Mouse (Mus musculus) heart, embryonic 12.5 days (tissue): ENCODE data around the gene Epor. TPM values are rescaled to one million over a fixed set of nuclear protein-coding genes. Genes with fewer than 3 reads are reported as not detected.

Experiments used
- ATAC-seq: fragments of 200-750 bp; cut with Nextera tagmentation; 2 replicates; pipeline ENCODE4 v1.8.0; 2017; ENCODE audit warnings: moderate TSS enrichment, moderate library complexity; ENCODE audit not compliant: insufficient number of reproducible peaks, low FRiP score
- H3K27ac ChIP-seq: fragments of 300-500 bp; sonication (generic); 2 replicates; pipeline ENCODE4 v1.5.1; 2016; ENCODE audit warnings: mild to moderate bottlenecking, moderate library complexity; ENCODE audit not compliant: poor library complexity, severe bottlenecking
- H3K27me3 ChIP-seq: fragments of 300-500 bp; sonication (generic); replicated peaks from 2 replicates; pipeline ENCODE4 v1.6.1; 2016; ENCODE audit warnings: mild to moderate bottlenecking, moderate library complexity
- H3K36me3 ChIP-seq: fragments of 300-500 bp; sonication (generic); 2 replicates; pipeline ENCODE4 v1.6.1; 2016; ENCODE audit warnings: mild to moderate bottlenecking, moderate library complexity
- H3K4me1 ChIP-seq: fragments of 300-500 bp; sonication (generic); replicated peaks from 2 replicates; pipeline ENCODE4 v1.6.1; 2016; ENCODE audit warnings: mild to moderate bottlenecking
- H3K4me2 ChIP-seq: fragments of 300-500 bp; sonication (generic); 2 replicates; pipeline ENCODE4 v1.6.1; 2016; ENCODE audit warnings: mild to moderate bottlenecking, moderate library complexity
- H3K4me3 ChIP-seq: fragments of 300-500 bp; sonication (generic); 2 replicates; pipeline ENCODE4 v1.5.1; 2016; ENCODE audit warnings: mild to moderate bottlenecking
- H3K9ac ChIP-seq: fragments of 300-500 bp; sonication (generic); 2 replicates; pipeline ENCODE4 v1.6.1; 2016; ENCODE audit warnings: mild to moderate bottlenecking, moderate library complexity
- H3K9me3 ChIP-seq: fragments of 300-500 bp; sonication (generic); replicated peaks from 2 replicates; pipeline ENCODE4 v1.6.1; 2016; ENCODE audit warnings: mild to moderate bottlenecking, moderate library complexity
- WGBS: fragments of 180-500 bp; shearing (Covaris S2); methylation state at CpG from one replicate; pipeline ENCODE4 v1.1.7; 2016; 5-methylcytosine and 5-hydroxymethylcytosine counted together
- polyA plus RNA-seq: library from polyadenylated mRNA; unstranded; fragments of >200 nt; fragmentation: Nextera tagmentation; extraction: Ambion mirVana; gene quantifications from 2 replicates; pipeline ENCODE4 v1.2.1, GENCODE M21; 2016

Epor gene
- polyA plus RNA-seq, 1 experiment from 2014 or later: 12.0 TPM

GRCm38 (mm10) chr9:21962416-21963059 is 768 bp downstream of the Epor start:
- Histone ChIP-seq H3K4me3 (peak overlapping the region; percentile 55), H3K27ac (peak overlapping the region; percentile 61), H3K36me3 (peaks cover 14% of the 10 kb centered on the region), H3K4me1 (peaks cover 40% of the 10 kb centered on the region), H3K4me2 (peak overlapping the region; percentile 92), H3K9me3 (no peaks in the 10 kb centered on the region), H3K9ac (peak overlapping the region; percentile 49), H3K27me3 (peaks cover 26% of the 10 kb centered on the region)
- peak; percentile 91 for ATAC-seq
- 2% methylated on average over 34 of the region's 34 CpGs for WGBS

- peak overlapping the region; percentile 92 for H3K4me2 ChIP-seq
- peaks cover 40% of the 10 kb centered on the region for H3K4me1 ChIP-seq
- ATAC-seq: no peak
- no peaks in the 10 kb centered on the region for H3K9me3 ChIP-seq
- peak overlapping the region; percentile 61 for H3K27ac ChIP-seq
- H3K4me3 ChIP-seq: peak overlapping the region; percentile 55
- peaks cover 26% of the 10 kb centered on the region for H3K27me3 ChIP-seq
- peak overlapping the region; percentile 49 for H3K9ac ChIP-seq
- H3K36me3 ChIP-seq: peaks cover 18% of the 10 kb centered on the region
- WGBS: under 1% methylated on average over 15 of the region's 15 CpGs
These were observed 1.3 kb downstream of the Epor start for GRCm38 (mm10) chr9:21962010-21962409.

GRCm38 (mm10) chr9:21961366-21961980 is 1.8 kb downstream of the Epor start:
- Histone ChIP-seq H3K9ac (peak overlapping the region; percentile 49), H3K4me1 (peaks cover 40% of the 10 kb centered on the region), H3K27ac (no peak overlapping the region), H3K4me3 (peak overlapping the region; percentile 55), H3K4me2 (peak overlapping the region; percentile 92), H3K27me3 (peaks cover 26% of the 10 kb centered on the region), H3K36me3 (peaks cover 18% of the 10 kb centered on the region), H3K9me3 (no peaks in the 10 kb centered on the region)
- 3% methylated on average over 35 of the region's 35 CpGs for WGBS
- no peak for ATAC-seq

GRCm38 (mm10) chr9:21960558-21961208 is 2.6 kb downstream of the Epor start:
- Histone ChIP-seq H3K4me1 (peaks cover 40% of the 10 kb centered on the region), H3K27ac (no peak overlapping the region), H3K27me3 (peaks cover 26% of the 10 kb centered on the region), H3K4me2 (peak overlapping the region; percentile 92), H3K4me3 (peak overlapping the region; percentile 55), H3K9ac (no peak overlapping the region), H3K36me3 (peaks cover 18% of the 10 kb centered on the region), H3K9me3 (no peaks in the 10 kb centered on the region)
- no peak for ATAC-seq
- WGBS: 19% methylated on average over 26 of the region's 26 CpGs

- peaks cover 26% of the 10 kb centered on the region for H3K27me3 ChIP-seq
- peaks cover 40% of the 10 kb centered on the region for H3K4me1 ChIP-seq
- peak overlapping the region; percentile 55; the same call in 1 of the 2 replicates for H3K4me3 ChIP-seq
- H3K4me2 ChIP-seq: peak overlapping the region; percentile 92
- no peak overlapping the region for H3K27ac ChIP-seq
- no peak overlapping the region for H3K9ac ChIP-seq
- no peaks in the 10 kb centered on the region for H3K9me3 ChIP-seq
- no peak for ATAC-seq
- peaks cover 18% of the 10 kb centered on the region for H3K36me3 ChIP-seq
- 53% methylated on average over 9 of the region's 9 CpGs for WGBS
These were observed 3.2 kb downstream of the Epor start for GRCm38 (mm10) chr9:21960135-21960534.

- Histone ChIP-seq H3K4me1 (peaks cover 40% of the 10 kb centered on the region), H3K36me3 (peaks cover 18% of the 10 kb centered on the region), H3K9ac (no peak overlapping the region), H3K9me3 (no peaks in the 10 kb centered on the region), H3K27ac (no peak overlapping the region), H3K4me3 (no peak overlapping the region), H3K4me2 (no peak overlapping the region), H3K27me3 (peaks cover 26% of the 10 kb centered on the region)
- 87% methylated on average over 7 of the region's 7 CpGs for WGBS
- ATAC-seq: no peak
These were observed 4.1 kb downstream of the Epor start for GRCm38 (mm10) chr9:21959244-21959643.

- H3K4me3 ChIP-seq: no peak overlapping the region
- H3K4me1 ChIP-seq: peaks cover 32% of the 10 kb centered on the region
- WGBS: 68% methylated on average over 5 of the region's 5 CpGs
- peaks cover 18% of the 10 kb centered on the region for H3K36me3 ChIP-seq
- no peak overlapping the region for H3K27ac ChIP-seq
- H3K27me3 ChIP-seq: peaks cover 26% of the 10 kb centered on the region
- no peak overlapping the region for H3K4me2 ChIP-seq
- no peak overlapping the region for H3K9ac ChIP-seq
- ATAC-seq: no peak
- H3K9me3 ChIP-seq: no peaks in the 10 kb centered on the region
These were observed 4.9 kb downstream of the Epor start for GRCm38 (mm10) chr9:21958372-21958771.

- H3K27ac ChIP-seq: peak within 1 kb of the TSS; percentile 91
- peaks cover 17% of the 10 kb centered on the region for H3K27me3 ChIP-seq
- peak within 1 kb of the TSS; percentile 77 for H3K4me2 ChIP-seq
- peak within 1 kb of the TSS; percentile 80 for H3K9ac ChIP-seq
- peaks cover 18% of the 10 kb centered on the region for H3K36me3 ChIP-seq
- WGBS: under 1% methylated on average over 54 of the region's 54 CpGs
- peaks cover 6% of the 10 kb centered on the region for H3K4me1 ChIP-seq
- H3K9me3 ChIP-seq: no peaks in the 10 kb centered on the region
- H3K4me3 ChIP-seq: peak within 1 kb of the TSS; percentile 82
- peak; percentile 97 for ATAC-seq
These were observed 7.6 kb downstream of the Epor start, which contains the start of gene Swsap1 for GRCm38 (mm10) chr9:21955570-21956281. Gene Swsap1 (plus strand): TSS chr9:21955755.

- peaks cover 18% of the 10 kb centered on the region for H3K36me3 ChIP-seq
- H3K4me2 ChIP-seq: peak overlapping the region; percentile 77
- peak overlapping the region; percentile 80 for H3K9ac ChIP-seq
- ATAC-seq: peak; percentile 71
- 2% methylated on average over 18 of the region's 18 CpGs for WGBS
- H3K27me3 ChIP-seq: peaks cover 14% of the 10 kb centered on the region
- peaks cover 4% of the 10 kb centered on the region; the same call in 1 of the 2 replicates for H3K4me1 ChIP-seq
- H3K4me3 ChIP-seq: peak overlapping the region; percentile 82
- no peaks in the 10 kb centered on the region for H3K9me3 ChIP-seq
- H3K27ac ChIP-seq: peak overlapping the region; percentile 91; the same call in 1 of the 2 replicates
These were observed 8.1 kb downstream of the Epor start for GRCm38 (mm10) chr9:21955225-21955569.

GRCm38 (mm10) chr9:21954635-21955034 is 8.7 kb downstream of the Epor start:
- 75% methylated on average over 3 of the region's 3 CpGs for WGBS
- no peak overlapping the region for H3K27ac ChIP-seq

More at GRCm38 (mm10) chr9:21954635-21955034, 8.7 kb downstream of the Epor start:
- H3K4me2 ChIP-seq: no peak overlapping the region
- peaks cover 18% of the 10 kb centered on the region for H3K36me3 ChIP-seq
- H3K9ac ChIP-seq: no peak overlapping the region
- H3K4me3 ChIP-seq: no peak overlapping the region
- H3K4me1 ChIP-seq: peaks cover 4% of the 10 kb centered on the region; the same call in 1 of the 2 replicates
- H3K27me3 ChIP-seq: peaks cover 11% of the 10 kb centered on the region
- H3K9me3 ChIP-seq: no peaks in the 10 kb centered on the region
- ATAC-seq: no peak
